In genomic region chr8:122325196-122325595, GRCm38 (mm10) we compare ENCODE assay signal across 23 mouse cellular contexts. TPM values are rescaled to one million over a fixed set of nuclear protein-coding genes. Genes with fewer than 3 reads are reported as not detected.
DNase-seq lines count a peak whose midpoint lies in the region; ATAC-seq lines count a peak whose summit lies in the region.
"Had no signal": no experiment of that assay in that cellular context is flagged by ENCODE, and none has a peak within 500 bp of the region (broad histone marks: within the 10 kb centered on the region; RNA-seq: fewer than 3 reads in every experiment).

No protein-coding gene starts in this region.

- WGBS in heart, embryonic 12.5 days, result 33% methylated on average over 2 of the region's 2 CpGs
- WGBS in liver, embryonic 11.5 days, result 51% methylated on average over 2 of the region's 2 CpGs
- WGBS in embryonic facial prominence, embryonic 10.5 days, result 62% methylated on average over 2 of the region's 2 CpGs
- WGBS in liver, embryonic 13.5 days (ENCODE audit: insufficient replicate concordance), result 61% methylated on average over 2 of the region's 2 CpGs

- peak overlapping the region; percentile 35 for H3K4me2 ChIP-seq in heart, embryonic 12.5 days
- peak overlapping the region; percentile 63 for H3K4me2 ChIP-seq in liver, embryonic 11.5 days
- H3K4me2 ChIP-seq in liver, embryonic 13.5 days, result peak overlapping the region; percentile 69
- H3K4me2 ChIP-seq: embryonic facial prominence, embryonic 15.5 days; limb, embryonic 15.5 days; neural tube, embryonic 12.5 days had no signal

- H3K9me3 ChIP-seq in heart, embryonic 12.5 days (replicated peaks), result no peaks in the 10 kb centered on the region
- no peaks in the 10 kb centered on the region for H3K9me3 ChIP-seq in liver, embryonic 11.5 days (ENCODE audit: control insufficient read depth, low read length)
- no peaks in the 10 kb centered on the region for H3K9me3 ChIP-seq in embryonic facial prominence, embryonic 10.5 days
- H3K9me3 ChIP-seq in liver, embryonic 13.5 days (replicated peaks), result no peaks in the 10 kb centered on the region
- H3K9me3 ChIP-seq: embryonic facial prominence, embryonic 15.5 days; hindbrain, embryonic 15.5 days; limb, embryonic 15.5 days; neural tube, embryonic 12.5 days had no signal

- H3K36me3 ChIP-seq in heart, embryonic 12.5 days, result peaks cover 27% of the 10 kb centered on the region
- peaks cover 41% of the 10 kb centered on the region for H3K36me3 ChIP-seq in liver, embryonic 11.5 days (ENCODE audit: control insufficient read depth, insufficient read depth, low read length)
- H3K36me3 ChIP-seq in embryonic facial prominence, embryonic 10.5 days (replicated peaks), result no peaks in the 10 kb centered on the region
- H3K36me3 ChIP-seq in liver, embryonic 13.5 days, result peaks cover 91% of the 10 kb centered on the region
- H3K36me3 ChIP-seq: embryonic facial prominence, embryonic 15.5 days; hindbrain, embryonic 15.5 days; limb, embryonic 15.5 days; neural tube, embryonic 12.5 days had no signal

- no peak for DNase-seq in heart, adult 18-20 months
- no peak for DNase-seq in liver, embryonic 11.5 days (ENCODE audit: low spot score)
- no peak for DNase-seq in liver
- no peak for DNase-seq in embryonic facial prominence, embryonic 10.5 days (ENCODE audit: low spot score)
- DNase-seq in liver, embryonic 13.5 days, result no peak
- no peak for DNase-seq in thymus, postnatal 4 days
- no peak for DNase-seq in left cerebral cortex, adult 11 months (ENCODE audit: low spot score)
- DNase-seq: B cell, adult 2 months; cerebellum, adult 11-12 months; forebrain, postnatal 0 days; gastrocnemius, postnatal 10 days; kidney, postnatal 10 days; layer of hippocampus, postnatal 36 days; thymus, adult 18-20 months had no signal

- H3K27me3 ChIP-seq in heart, embryonic 12.5 days (replicated peaks), result no peaks in the 10 kb centered on the region
- no peaks in the 10 kb centered on the region for H3K27me3 ChIP-seq in liver, embryonic 11.5 days (replicated peaks; ENCODE audit: control insufficient read depth, insufficient read depth, low read length)
- peaks cover 57% of the 10 kb centered on the region for H3K27me3 ChIP-seq in embryonic facial prominence, embryonic 10.5 days (replicated peaks; ENCODE audit: low read depth, poor library complexity, severe bottlenecking)
- no peaks in the 10 kb centered on the region for H3K27me3 ChIP-seq in liver, embryonic 13.5 days
- H3K27me3 ChIP-seq: embryonic facial prominence, embryonic 15.5 days; hindbrain, embryonic 15.5 days; limb, embryonic 15.5 days had no signal

- H3K9ac ChIP-seq in heart, embryonic 12.5 days, result peak overlapping the region; percentile 42
- H3K9ac ChIP-seq in liver, embryonic 11.5 days (ENCODE audit: low read depth, low read length), result peak overlapping the region; percentile 51
- H3K9ac ChIP-seq in liver, embryonic 13.5 days, result peak overlapping the region; percentile 75
- H3K9ac ChIP-seq: embryonic facial prominence, embryonic 15.5 days; forebrain, postnatal 0 days; limb, embryonic 15.5 days; neural tube, embryonic 12.5 days had no signal

- H3K4me3 ChIP-seq in heart, embryonic 12.5 days, result no peak overlapping the region
- peak overlapping the region; percentile 30 for H3K4me3 ChIP-seq in liver, embryonic 11.5 days (ENCODE audit: low read depth, low read length)
- no peak overlapping the region for H3K4me3 ChIP-seq in embryonic facial prominence, embryonic 10.5 days
- no peak overlapping the region; the same call in 1 of the 2 replicates for H3K4me3 ChIP-seq in liver, embryonic 13.5 days (replicated peaks)
- H3K4me3 ChIP-seq: embryonic facial prominence, embryonic 15.5 days; hindbrain, embryonic 15.5 days; limb, embryonic 15.5 days; neural tube, embryonic 12.5 days had no signal

- ATAC-seq in heart, embryonic 12.5 days (ENCODE audit: insufficient number of reproducible peaks, low FRiP score), result no peak
- ATAC-seq in liver, embryonic 11.5 days (replicated peaks; ENCODE audit: low FRiP score), result no peak
- no peak for ATAC-seq in liver, embryonic 13.5 days (ENCODE audit: low read depth)
- ATAC-seq: forebrain, postnatal 0 days had no signal

- H3K27ac ChIP-seq in heart, embryonic 12.5 days (ENCODE audit: poor library complexity, severe bottlenecking), result peak overlapping the region; percentile 84
- peak overlapping the region; percentile 97 for H3K27ac ChIP-seq in liver, embryonic 11.5 days (ENCODE audit: low read depth, low read length)
- peak overlapping the region; percentile 36; the same call in 1 of the 2 replicates for H3K27ac ChIP-seq in embryonic facial prominence, embryonic 10.5 days (replicated peaks)
- peak overlapping the region; percentile 97 for H3K27ac ChIP-seq in liver, embryonic 13.5 days
- H3K27ac ChIP-seq: embryonic facial prominence, embryonic 15.5 days; hindbrain, embryonic 15.5 days; limb, embryonic 15.5 days; neural tube, embryonic 12.5 days had no signal

- H3K4me1 ChIP-seq in heart, embryonic 12.5 days (replicated peaks), result peaks cover 99% of the 10 kb centered on the region
- H3K4me1 ChIP-seq in liver, embryonic 11.5 days (replicated peaks; ENCODE audit: control insufficient read depth, insufficient read depth, low read length), result peaks cover 100% of the 10 kb centered on the region
- peaks cover 65% of the 10 kb centered on the region for H3K4me1 ChIP-seq in embryonic facial prominence, embryonic 10.5 days
- H3K4me1 ChIP-seq in liver, embryonic 13.5 days (replicated peaks), result peaks cover 100% of the 10 kb centered on the region

RNA-seq across cellular contexts. Expression of gene Trhr2, which starts 35.4 kb away (rescaled TPM):
- polyA plus RNA-seq in heart, embryonic 12.5 days (2016; fragmentation: Nextera tagmentation; extraction: Ambion mirVana), result not detected in 2 replicates
- total RNA-seq in heart, adult 18-20 months (2021), result not detected
- polyA plus RNA-seq in liver, embryonic 11.5 days (2014; fragmentation: Nextera tagmentation; extraction: Ambion mirVana), result not detected in 2 replicates
- polyA plus RNA-seq in embryonic facial prominence, embryonic 10.5 days (2016; fragmentation: Nextera tagmentation; extraction: Ambion mirVana), result not detected in 2 replicates
- polyA plus RNA-seq in liver, embryonic 13.5 days (2015; fragmentation: Nextera tagmentation; extraction: Ambion mirVana), result not detected in 2 replicates
- total RNA-seq: adrenal gland, postnatal 4 days; common myeloid progenitor, adult 5-6 weeks; ES-E14; forebrain, postnatal 0 days; gastrocnemius, postnatal 10 days had no signal
- polyA plus RNA-seq: midbrain, embryonic 11.5 days; neural tube, embryonic 12.5 days had no signal

RNA-seq across cellular contexts. Expression of gene Zfpm1, which starts 43.3 kb away (rescaled TPM):
- polyA plus RNA-seq in heart, embryonic 12.5 days (2016; fragmentation: Nextera tagmentation; extraction: Ambion mirVana), result 8.0 and 9.2 TPM in 2 replicates
- total RNA-seq in heart, adult 18-20 months (2021), result 10 to 100 TPM; 18.4 to 23.0 TPM
- polyA plus RNA-seq in liver, embryonic 11.5 days (2014; fragmentation: Nextera tagmentation; extraction: Ambion mirVana), result 22.7 and 26.5 TPM in 2 replicates
- polyA plus RNA-seq in embryonic facial prominence, embryonic 10.5 days (2016; fragmentation: Nextera tagmentation; extraction: Ambion mirVana), result 1.5 and 2.0 TPM in 2 replicates
- 10.0 and 11.7 TPM in 2 replicates for polyA plus RNA-seq in liver, embryonic 13.5 days (2015; fragmentation: Nextera tagmentation; extraction: Ambion mirVana)

RNA-seq across cellular contexts. Expression of gene Zc3h18, which starts 51.2 kb away (rescaled TPM):
- polyA plus RNA-seq in heart, embryonic 12.5 days (2016; fragmentation: Nextera tagmentation; extraction: Ambion mirVana), result 41.4 and 43.0 TPM in 2 replicates
- total RNA-seq in heart, adult 18-20 months (2021), result 10 to 100 TPM; 20.9 to 24.5 TPM
- 41.3 and 44.2 TPM in 2 replicates for polyA plus RNA-seq in liver, embryonic 11.5 days (2014; fragmentation: Nextera tagmentation; extraction: Ambion mirVana)
- polyA plus RNA-seq in embryonic facial prominence, embryonic 10.5 days (2016; fragmentation: Nextera tagmentation; extraction: Ambion mirVana), result 81.8 and 82.5 TPM in 2 replicates
- polyA plus RNA-seq in liver, embryonic 13.5 days (2015; fragmentation: Nextera tagmentation; extraction: Ambion mirVana), result 30.2 and 35.0 TPM in 2 replicates

Comparison
In these comparisons a context has a peak if more than half of its experiments do, and no peak if none do; other contexts are left out.
1. H3K27ac ChIP-seq: peak in every context shown above with its lines; median percentile 97 in liver, embryonic 11.5 days; 97 in liver, embryonic 13.5 days; 84 in heart, embryonic 12.5 days; 36 in embryonic facial prominence, embryonic 10.5 days.